Mouse (Mus musculus) embryonic fibroblast, embryonic 13.5 days (primary cell): ENCODE measurements around the gene Syn3.

Source experiments
- CTCF ChIP-seq: IDR thresholded peaks from 2 replicates; pipeline ENCODE4 v1.5.1; 2011; ENCODE audit warnings: mild to moderate bottlenecking, control low read depth, low read length, moderate library complexity, borderline replicate concordance; ENCODE audit not compliant: insufficient read depth
- POLR2A ChIP-seq: IDR thresholded peaks from 2 replicates; pipeline ENCODE4 v1.6.1; 2011; ENCODE audit warnings: low read depth, mild to moderate bottlenecking, control low read depth, low read length, moderate library complexity

- TF ChIP-seq POLR2A (no peak), CTCF (no peak)
Observed at GRCm38 (mm10) chr10:86164098-86164497, 334.6 kb downstream of the Syn3 start.
